Mouse (Mus musculus) lung, embryonic 14.5 days (tissue): ENCODE measurements around the gene Rab1a. TPM values are rescaled to one million over a fixed set of nuclear protein-coding genes. Genes with fewer than 3 reads are reported as not detected.

Experiments used
- ATAC-seq: fragments of 200-750 bp; cut with Nextera tagmentation; 2 replicates; pipeline ENCODE4 v1.8.0; 2017; ENCODE audit warnings: mild to moderate bottlenecking, moderate TSS enrichment, moderate library complexity; ENCODE audit not compliant: insufficient read depth
- DNase-seq: peaks from one replicate; pipeline ENCODE4 v3.0.0-alpha.2; 2015
- H3K27ac ChIP-seq: fragments of 300-500 bp; sonication (generic); 2 replicates; pipeline ENCODE4 v1.5.1; 2014; ENCODE audit warnings: low read depth, mild to moderate bottlenecking, moderate library complexity
- H3K27me3 ChIP-seq: fragments of 300-500 bp; sonication (generic); 2 replicates; pipeline ENCODE4 v1.6.1; 2014; ENCODE audit warnings: low read length, control low read depth; ENCODE audit not compliant: insufficient read depth
- H3K36me3 ChIP-seq: fragments of 300-500 bp; sonication (generic); 2 replicates; pipeline ENCODE4 v1.6.1; 2014; ENCODE audit warnings: control low read depth; ENCODE audit not compliant: insufficient read depth
- H3K4me1 ChIP-seq: fragments of 300-500 bp; sonication (generic); 2 replicates; pipeline ENCODE4 v1.6.1; 2014; ENCODE audit warnings: antibody characterized with exemption, control low read depth; ENCODE audit not compliant: insufficient read depth
- H3K4me2 ChIP-seq: fragments of 300-500 bp; sonication (generic); 2 replicates; pipeline ENCODE4 v1.6.1; 2014; ENCODE audit warnings: mild to moderate bottlenecking
- H3K4me3 ChIP-seq: fragments of 300-500 bp; sonication (generic); 2 replicates; pipeline ENCODE4 v1.5.1; 2014; ENCODE audit warnings: low read depth, low read length
- H3K9ac ChIP-seq: fragments of 300-500 bp; sonication (generic); 2 replicates; pipeline ENCODE4 v1.6.1; 2014
- H3K9me3 ChIP-seq: fragments of 300-500 bp; sonication (generic); 2 replicates; pipeline ENCODE4 v1.6.1; 2016; ENCODE audit warnings: low read depth, low read length, control low read depth
- CTCF ChIP-seq: IDR thresholded peaks from 2 replicates; pipeline ENCODE4 v1.5.1; 2016; ENCODE audit warnings: antibody characterized with exemption, low read depth
- WGBS: fragments of 180-500 bp; shearing (Covaris S2); extraction: QIAGEN DNeasy Blood & Tissue Kit; methylation state at CpG from one replicate; pipeline ENCODE4 v1.1.7; 2014; 5-methylcytosine and 5-hydroxymethylcytosine counted together
- polyA plus RNA-seq: library from polyadenylated mRNA; unstranded; fragments of >200 nt; fragmentation: Nextera tagmentation; extraction: Ambion mirVana; gene quantifications from 2 replicates; pipeline ENCODE4 v1.2.1, GENCODE M21; 2014

The Rab1a gene
- polyA plus RNA-seq, 1 experiment from 2014 or later = 241 TPM

GRCm38 (mm10) chr11:20234233-20234632, 33.0 kb downstream of the Rab1a start:
- H3K27me3 ChIP-seq = no peaks in the 10 kb centered on the region
- H3K9ac ChIP-seq = no peak overlapping the region
- peaks cover 88% of the 10 kb centered on the region for H3K36me3 ChIP-seq
- WGBS = 63% methylated on average over 3 of the region's 3 CpGs
- H3K4me2 ChIP-seq = no peak overlapping the region
- ATAC-seq = no peak
- H3K9me3 ChIP-seq = no peaks in the 10 kb centered on the region
- H3K27ac ChIP-seq = no peak overlapping the region
- no peak for DNase-seq
- TF ChIP-seq CTCF = no peak
- no peaks in the 10 kb centered on the region for H3K4me1 ChIP-seq
- no peak overlapping the region for H3K4me3 ChIP-seq

- DNase-seq (no peak), ATAC-seq (no peak)
- Histone ChIP-seq H3K9me3 (no peaks in the 10 kb centered on the region), H3K27ac (no peak overlapping the region), H3K27me3 (no peaks in the 10 kb centered on the region), H3K4me3 (no peak overlapping the region), H3K4me1 (no peaks in the 10 kb centered on the region), H3K9ac (no peak overlapping the region), H3K36me3 (peaks cover 90% of the 10 kb centered on the region), H3K4me2 (no peak overlapping the region)
- TF ChIP-seq CTCF = no peak
- WGBS = 85% methylated on average over 7 of the region's 7 CpGs
Observed at GRCm38 (mm10) chr11:20237018-20237417, 35.8 kb downstream of the Rab1a start.

- ATAC-seq = no peak
Observed at GRCm38 (mm10) chr11:20237976-20238375, 36.7 kb downstream of the Rab1a start.

GRCm38 (mm10) chr11:20239279-20239861, 38.1 kb downstream of the Rab1a start:
- Histone ChIP-seq H3K9me3 (no peaks in the 10 kb centered on the region), H3K36me3 (peaks cover 86% of the 10 kb centered on the region), H3K9ac (no peak overlapping the region), H3K4me2 (no peak overlapping the region), H3K4me1 (no peaks in the 10 kb centered on the region), H3K4me3 (no peak overlapping the region), H3K27me3 (no peaks in the 10 kb centered on the region), H3K27ac (no peak overlapping the region)
- 88% methylated on average over 9 of the region's 9 CpGs for WGBS
- ATAC-seq (no peak), DNase-seq (no peak)
- TF ChIP-seq CTCF = no peak

More at GRCm38 (mm10) chr11:20237976-20238375, 36.7 kb downstream of the Rab1a start:
- Histone ChIP-seq H3K36me3 (peaks cover 91% of the 10 kb centered on the region), H3K27me3 (no peaks in the 10 kb centered on the region), H3K4me3 (no peak overlapping the region), H3K4me1 (no peaks in the 10 kb centered on the region), H3K9me3 (no peaks in the 10 kb centered on the region), H3K9ac (no peak overlapping the region), H3K27ac (no peak overlapping the region), H3K4me2 (no peak overlapping the region)
- no peak for TF ChIP-seq CTCF
- no peak for DNase-seq
- WGBS = 90% methylated on average over 3 of the region's 3 CpGs

DNA sequence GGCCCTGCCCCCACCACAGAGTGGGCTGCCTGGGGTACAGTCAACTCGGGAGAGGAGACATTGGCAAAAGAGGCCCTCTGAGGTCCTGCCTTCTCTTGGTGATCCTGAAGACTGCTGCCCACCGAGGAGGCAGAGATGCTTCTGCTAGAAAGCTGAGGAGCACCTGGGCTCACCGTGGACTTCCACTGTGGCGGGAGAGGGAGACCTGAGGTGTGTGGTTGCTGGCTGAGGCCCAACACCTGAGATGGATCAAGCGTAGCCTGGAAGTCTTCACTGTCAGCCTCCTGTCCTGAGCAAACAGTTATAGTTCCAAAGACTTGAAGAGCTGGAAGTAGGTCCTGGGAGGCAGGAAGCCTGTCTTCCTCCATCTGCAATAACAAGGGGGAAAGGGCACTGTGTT, 39.1 kb downstream of the Rab1a start:
- no peak for TF ChIP-seq CTCF
- Histone ChIP-seq H3K27me3 (no peaks in the 10 kb centered on the region), H3K27ac (no peak overlapping the region), H3K9ac (no peak overlapping the region), H3K9me3 (no peaks in the 10 kb centered on the region), H3K4me1 (no peaks in the 10 kb centered on the region), H3K36me3 (peaks cover 82% of the 10 kb centered on the region), H3K4me3 (no peak overlapping the region), H3K4me2 (no peak overlapping the region)
- ATAC-seq = no peak
- no peak for DNase-seq
- WGBS = 86% methylated on average over 5 of the region's 5 CpGs

DNA sequence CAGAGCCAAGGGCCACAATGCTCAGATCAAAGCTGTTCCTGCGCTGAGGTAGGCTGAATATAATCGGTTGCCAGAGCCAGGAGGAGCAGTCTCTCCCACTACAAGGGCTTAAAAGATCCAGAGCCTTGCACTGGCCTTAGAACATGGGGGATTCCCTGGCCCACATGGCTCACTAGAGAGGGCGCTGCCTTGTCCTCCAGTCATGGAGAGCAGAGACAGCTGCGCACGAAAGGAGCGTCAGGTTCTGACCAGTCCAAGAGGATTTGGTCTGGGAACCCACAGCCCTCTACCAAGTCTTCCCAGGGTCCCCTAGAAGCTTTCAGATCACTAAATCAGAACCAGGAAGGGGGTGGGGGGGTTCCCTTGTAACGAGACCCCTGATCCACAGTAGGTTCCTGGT, 40.1 kb downstream of the Rab1a start:
- peaks cover 78% of the 10 kb centered on the region for H3K36me3 ChIP-seq
- H3K9me3 ChIP-seq = no peaks in the 10 kb centered on the region
- H3K27ac ChIP-seq = no peak overlapping the region
- 0 out of 2 replicates have a peak, but pooled peaks cover 2% of the 10 kb centered on the region for H3K4me1 ChIP-seq
- H3K4me3 ChIP-seq = no peak overlapping the region
- DNase-seq (no peak), ATAC-seq (no peak)
- no peak for TF ChIP-seq CTCF
- H3K4me2 ChIP-seq = no peak overlapping the region
- H3K27me3 ChIP-seq = no peaks in the 10 kb centered on the region
- WGBS = 90% methylated on average over 7 of the region's 7 CpGs
- no peak overlapping the region for H3K9ac ChIP-seq

GRCm38 (mm10) chr11:20242366-20243056, 41.3 kb downstream of the Rab1a start:
- Histone ChIP-seq H3K4me1 (peaks cover 8% of the 10 kb centered on the region), H3K27me3 (no peaks in the 10 kb centered on the region), H3K27ac (no peak overlapping the region), H3K9me3 (no peaks in the 10 kb centered on the region), H3K4me2 (no peak overlapping the region), H3K9ac (no peak overlapping the region), H3K4me3 (no peak overlapping the region), H3K36me3 (peaks cover 77% of the 10 kb centered on the region)
- DNase-seq = no peak
- no peak for ATAC-seq
- 82% methylated on average over 6 of the region's 6 CpGs for WGBS
- no peak for TF ChIP-seq CTCF
